Mouse (Mus musculus) adipose tissue, adult 10 weeks (tissue): ENCODE data around the gene Bpifa6. TPM values are rescaled to one million over a fixed set of nuclear protein-coding genes. Genes with fewer than 3 reads are reported as not detected.

ENCODE experiments used
- polyA plus RNA-seq: library from polyadenylated mRNA; stranded (reverse); fragments of 350-450 nt; fragmentation: Illumina TruSeq; extraction: RNeasy Lipid Tissue Mini Kit (QIAGEN cat#74804); gene quantifications from one replicate; pipeline ENCODE4 v1.2.3, GENCODE M21; 2014; ENCODE audit warnings: low read depth, low replicate concordance

Bpifa6 gene
- not detected for polyA plus RNA-seq

DNA sequence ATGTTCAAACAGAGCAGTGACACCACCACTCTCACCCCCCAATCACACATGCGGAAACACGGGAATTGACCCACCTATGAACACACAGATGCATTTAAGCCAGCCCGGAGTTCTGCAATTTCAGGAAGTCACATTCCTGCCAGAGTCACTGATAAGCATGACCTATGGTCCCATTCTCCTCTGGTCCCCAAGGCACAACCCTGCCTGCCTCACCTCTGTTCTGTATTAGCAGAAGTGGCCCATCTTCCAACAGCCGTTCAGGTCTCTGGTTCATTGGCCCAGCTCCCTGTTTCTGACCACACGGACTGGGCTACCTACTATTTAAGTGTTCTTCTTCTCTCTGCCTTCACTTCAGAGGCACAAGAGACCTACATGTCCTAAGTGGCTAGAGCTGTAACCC lies at the start of gene Bpifa6:
TSS of gene Bpifa6 (plus strand) at position 364 of the 400 bp plus-strand sequence.

DNA sequence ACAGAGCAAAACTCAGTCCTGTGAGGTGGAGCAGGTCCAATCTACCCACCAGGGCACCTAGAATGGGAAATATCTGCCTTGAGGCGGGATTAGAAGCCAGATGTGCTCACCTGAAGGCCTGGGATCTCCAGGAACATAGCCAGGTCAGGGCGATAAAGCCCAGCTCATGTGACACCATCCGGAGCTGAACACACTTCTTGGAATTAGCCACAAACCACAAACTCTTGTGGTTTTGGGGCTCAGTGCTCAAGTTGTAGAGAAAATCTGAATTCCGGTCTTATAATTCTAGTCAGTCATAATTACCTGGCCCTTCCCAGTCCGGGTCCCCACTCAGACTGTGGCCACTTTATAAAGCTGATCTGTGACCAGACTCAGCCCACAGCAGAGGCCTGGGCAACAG lies 36.9 kb upstream of the Bpifa6 start, which contains the start of gene Bpifb4:
TSS of gene Bpifb4 (plus strand) at position 370 of the 400 bp plus-strand sequence.

DNA sequence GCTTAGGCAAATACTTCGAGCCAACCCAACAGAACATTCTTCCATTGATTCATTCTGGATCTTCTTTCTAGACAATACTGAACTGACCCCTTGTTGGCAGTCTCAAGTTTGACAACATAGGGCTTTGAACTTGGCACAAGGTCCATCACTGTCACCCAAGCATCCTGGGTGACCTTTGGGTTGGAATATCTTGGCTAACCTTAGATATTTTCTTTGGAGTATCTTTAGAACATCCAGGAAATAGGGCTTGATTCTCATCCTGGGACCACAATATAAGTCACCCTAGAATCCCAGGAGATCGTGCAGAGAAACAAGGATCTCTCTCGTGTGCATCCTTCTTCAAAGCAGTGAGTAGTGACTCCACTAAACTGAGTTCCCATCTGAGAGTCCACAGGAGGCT lies 33.2 kb downstream of the Bpifa6 start, which contains the start of gene Bpifa2:
TSS of gene Bpifa2 (plus strand) at position 301 of the 400 bp plus-strand sequence.

Other genes with a start within 250 kb of the Bpifa6 start
- 52.0 TPM for gene Mapre1, start 233.7 kb upstream of the Bpifa6 start, polyA plus RNA-seq
- gene Efcab8, start 195.0 kb upstream of the Bpifa6 start, polyA plus RNA-seq = 1.8 TPM
- gene Sun5, start 103.9 kb upstream of the Bpifa6 start, polyA plus RNA-seq = 3.1 TPM
- gene Bpifb2, start 99.9 kb upstream of the Bpifa6 start, polyA plus RNA-seq = not detected
- gene Bpifb6, start 74.6 kb upstream of the Bpifa6 start, polyA plus RNA-seq = 0.26 TPM
- gene Bpifb3, start 56.7 kb upstream of the Bpifa6 start, polyA plus RNA-seq = not detected
- gene Bpifb4, start 36.7 kb upstream of the Bpifa6 start, polyA plus RNA-seq = not detected
- not detected for gene Bpifa2, start 33.3 kb downstream of the Bpifa6 start, polyA plus RNA-seq
- 3.4 TPM for gene Bpifa3, start 155.4 kb downstream of the Bpifa6 start, polyA plus RNA-seq
- gene Bpifa1, start 167.9 kb downstream of the Bpifa6 start, polyA plus RNA-seq = not detected
- not detected for gene Bpifa5, start 187.7 kb downstream of the Bpifa6 start, polyA plus RNA-seq
- not detected for gene Bpifb1, start 215.9 kb downstream of the Bpifa6 start, polyA plus RNA-seq
- 0.43 TPM for gene Bpifb5, start 248.8 kb downstream of the Bpifa6 start, polyA plus RNA-seq